Mouse (Mus musculus) heart, adult 2 months (tissue): ENCODE data around the gene Fanci. TPM values are rescaled to one million over a fixed set of nuclear protein-coding genes. Genes with fewer than 3 reads are reported as not detected.

Experiments used
- DNase-seq, 2 experiments: peaks; one replicate each; pipeline ENCODE4 v3.0.0; 2021
- H3K27ac ChIP-seq: fragments of 200-600 bp; 2 replicates; pipeline ENCODE4 v1.8.1; 2022
- H3K27me3 ChIP-seq: fragments of 200-500 bp; 2 replicates; pipeline ENCODE4 v1.6.1; 2012; ENCODE audit warnings: mild to moderate bottlenecking, low read length, inconsistent platforms, mixed read lengths; ENCODE audit not compliant: control insufficient read depth, insufficient read depth
- H3K36me3 ChIP-seq: fragments of 200-500 bp; 2 replicates; pipeline ENCODE4 v1.6.1; 2012; ENCODE audit warnings: low read length, inconsistent platforms; ENCODE audit not compliant: control insufficient read depth, insufficient read depth
- H3K4me1 ChIP-seq: fragments of 200-500 bp; 2 replicates; pipeline ENCODE4 v1.6.1; 2011; ENCODE audit warnings: low read length; ENCODE audit not compliant: control insufficient read depth, insufficient read depth
- H3K4me3 ChIP-seq: fragments of 200-600 bp; 2 replicates; pipeline ENCODE4 v1.8.1; 2022
- H3K79me2 ChIP-seq: fragments of 200-500 bp; replicated peaks from 2 replicates; pipeline ENCODE4 v1.6.1; 2012; ENCODE audit warnings: mild to moderate bottlenecking, inconsistent platforms, low read length, moderate library complexity, mixed read lengths; ENCODE audit not compliant: control insufficient read depth, insufficient read depth
- H3K9ac ChIP-seq: fragments of 200-500 bp; 2 replicates; pipeline ENCODE4 v1.6.1; 2012; ENCODE audit warnings: low read depth, mild to moderate bottlenecking, control low read depth, inconsistent platforms, low read length, mixed read lengths
- CTCF ChIP-seq: fragments of 200-600 bp; IDR thresholded peaks from 2 replicates; pipeline ENCODE4 v1.8.1; 2022; ENCODE audit warnings: antibody characterized with exemption, mild to moderate bottlenecking, moderate library complexity
- EP300 ChIP-seq: fragments of 200-500 bp; IDR thresholded peaks from 2 replicates; pipeline ENCODE4 v1.6.1; 2011; ENCODE audit warnings: low read depth, low read length, control low read depth; ENCODE audit not compliant: insufficient read depth
- POLR2A ChIP-seq: fragments of 200-500 bp; IDR thresholded peaks from 2 replicates; pipeline ENCODE4 v1.6.1; 2011; ENCODE audit warnings: mild to moderate bottlenecking, low read depth, low read length, control low read depth; ENCODE audit not compliant: insufficient read depth
- WGBS: fragments of 180-500 bp; shearing (Covaris S2); methylation state at CpG from one replicate; pipeline ENCODE4 v1.1.7; 2018; 5-methylcytosine and 5-hydroxymethylcytosine counted together
- intact Hi-C: fragments of 180-260 bp; cut with DNase I; formaldehyde crosslinking; loops from one replicate; pipeline ENCODE4 v1.15.1; 2025
- polyA plus RNA-seq: library from polyadenylated mRNA; depleted of rRNA; stranded (reverse); fragments of >200 nt; gene quantifications from 2 replicates; pipeline ENCODE4 v1.2.3, GENCODE M21; 2012
- total RNA-seq, 2 experiments: library from RNA; stranded (reverse); gene quantifications; 2 replicates each; pipeline ENCODE4 v1.2.3; 2021

Gene Fanci
- total and polyA plus RNA-seq, 3 experiments: 0.08 to 0.34 (median 0.23) TPM

- no peak overlapping the region for H3K9ac ChIP-seq
- H3K79me2 ChIP-seq: no peaks in the 10 kb centered on the region
- TF ChIP-seq CTCF (no peak), EP300 (no peak), POLR2A (no peak)
- H3K27me3 ChIP-seq: no peaks in the 10 kb centered on the region
- no peak for DNase-seq
- no peak overlapping the region for H3K27ac ChIP-seq
- peaks cover 6% of the 10 kb centered on the region for H3K4me1 ChIP-seq
- H3K36me3 ChIP-seq: no peaks in the 10 kb centered on the region
- intact Hi-C loops: loop anchor here (5.0 to 10.0 kb wide), 3 partner anchors 96 to 321 kb away; partner anchors contain the start of genes Abhd2 and Mfge8
- WGBS: 18% methylated on average over 4 of the region's 6 CpGs
- no peak overlapping the region for H3K4me3 ChIP-seq
These were observed 76.2 kb downstream of the Fanci start for GRCm38 (mm10) chr7:79467951-79468350.

DNA sequence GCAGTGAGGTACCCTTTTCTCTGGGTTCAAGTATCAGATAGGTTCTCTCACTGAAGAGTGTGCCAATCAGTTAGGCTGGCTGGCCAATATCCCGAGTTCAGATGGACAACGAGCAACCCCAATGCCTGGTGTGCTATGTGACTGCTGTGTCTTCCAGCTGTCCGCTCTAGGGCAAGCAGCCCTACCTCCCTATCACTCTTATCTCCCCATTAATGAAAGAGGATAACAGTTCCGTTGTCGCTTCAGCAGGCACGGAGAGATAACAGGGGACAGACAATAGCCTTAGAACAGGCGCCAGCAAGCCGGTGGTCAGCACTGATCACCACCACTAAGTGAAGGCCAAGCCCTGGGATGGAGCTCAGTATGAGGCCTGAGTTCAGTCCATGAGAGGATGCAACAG is 77.3 kb downstream of the Fanci start:
- DNase-seq: no peak
- Histone ChIP-seq H3K36me3 (no peaks in the 10 kb centered on the region), H3K27ac (no peak overlapping the region), H3K9ac (no peak overlapping the region), H3K4me3 (no peak overlapping the region), H3K79me2 (no peaks in the 10 kb centered on the region), H3K4me1 (peaks cover 2% of the 10 kb centered on the region; the same call in 1 of the 2 replicates), H3K27me3 (no peaks in the 10 kb centered on the region)
- WGBS: 57% methylated on average over 8 of the region's 8 CpGs
- TF ChIP-seq POLR2A (no peak), EP300 (no peak), CTCF (no peak)
- intact Hi-C loops: loop anchor here (5.0 to 10.0 kb wide), 3 partner anchors 97 to 322 kb away; partner anchors contain the start of genes Abhd2 and Mfge8

GRCm38 (mm10) chr7:79469766-79470165 is 78.0 kb downstream of the Fanci start:
- H3K36me3 ChIP-seq: no peaks in the 10 kb centered on the region
- H3K27me3 ChIP-seq: no peaks in the 10 kb centered on the region
- TF ChIP-seq POLR2A (no peak), CTCF (no peak), EP300 (no peak)
- no peak overlapping the region for H3K27ac ChIP-seq
- no peaks in the 10 kb centered on the region; the same call in 1 of the 2 replicates for H3K4me1 ChIP-seq
- H3K9ac ChIP-seq: no peak overlapping the region
- 68% methylated on average over 5 of the region's 5 CpGs for WGBS
- intact Hi-C loops: loop anchor here (5.0 to 10.0 kb wide), 3 partner anchors 97 to 322 kb away; partner anchors contain the start of genes Abhd2 and Mfge8
- DNase-seq: no peak
- no peak overlapping the region for H3K4me3 ChIP-seq
- H3K79me2 ChIP-seq: no peaks in the 10 kb centered on the region

GRCm38 (mm10) chr7:79470718-79471117 is 79.0 kb downstream of the Fanci start:
- intact Hi-C loops: no loop called here
- no peak overlapping the region for H3K27ac ChIP-seq
- H3K4me1 ChIP-seq: no peaks in the 10 kb centered on the region; the same call in 1 of the 2 replicates
- no peaks in the 10 kb centered on the region for H3K36me3 ChIP-seq
- TF ChIP-seq POLR2A: no peak
- no peak for TF ChIP-seq CTCF
- TF ChIP-seq EP300: no peak
- no peak overlapping the region for H3K4me3 ChIP-seq
- no peaks in the 10 kb centered on the region for H3K79me2 ChIP-seq
- no peak for DNase-seq
- H3K27me3 ChIP-seq: no peaks in the 10 kb centered on the region
- 70% methylated on average over 3 of the region's 3 CpGs for WGBS
- no peak overlapping the region for H3K9ac ChIP-seq

- WGBS: 63% methylated on average over 7 of the region's 7 CpGs
- intact Hi-C loops: no loop called here
These were observed 79.7 kb downstream of the Fanci start for GRCm38 (mm10) chr7:79471436-79471835.

GRCm38 (mm10) chr7:79472792-79473191 is 81.1 kb downstream of the Fanci start:
- DNase-seq: no peak
- TF ChIP-seq EP300 (no peak), CTCF (peak; percentile 47)
- H3K27me3 ChIP-seq: no peaks in the 10 kb centered on the region
- no peak overlapping the region for H3K27ac ChIP-seq
- no peaks in the 10 kb centered on the region for H3K79me2 ChIP-seq
- H3K36me3 ChIP-seq: no peaks in the 10 kb centered on the region
- no peaks in the 10 kb centered on the region for H3K4me1 ChIP-seq
- no peak overlapping the region for H3K4me3 ChIP-seq
- intact Hi-C loops: no loop called here
- WGBS: 60% methylated on average over 2 of the region's 2 CpGs
- no peak overlapping the region for H3K9ac ChIP-seq

More at GRCm38 (mm10) chr7:79471436-79471835, 79.7 kb downstream of the Fanci start:
- H3K27ac ChIP-seq: no peak overlapping the region
- peak; percentile 42 for TF ChIP-seq CTCF
- TF ChIP-seq EP300: no peak
- DNase-seq: no peak
- no peak overlapping the region for H3K9ac ChIP-seq
- no peaks in the 10 kb centered on the region for H3K27me3 ChIP-seq
- no peaks in the 10 kb centered on the region; the same call in 1 of the 2 replicates for H3K4me1 ChIP-seq
- no peak overlapping the region for H3K4me3 ChIP-seq
- H3K79me2 ChIP-seq: no peaks in the 10 kb centered on the region
- H3K36me3 ChIP-seq: no peaks in the 10 kb centered on the region
